Mouse (Mus musculus): ENCODE measurements around the gene Cdadc1.

The Cdadc1 gene

DNA sequence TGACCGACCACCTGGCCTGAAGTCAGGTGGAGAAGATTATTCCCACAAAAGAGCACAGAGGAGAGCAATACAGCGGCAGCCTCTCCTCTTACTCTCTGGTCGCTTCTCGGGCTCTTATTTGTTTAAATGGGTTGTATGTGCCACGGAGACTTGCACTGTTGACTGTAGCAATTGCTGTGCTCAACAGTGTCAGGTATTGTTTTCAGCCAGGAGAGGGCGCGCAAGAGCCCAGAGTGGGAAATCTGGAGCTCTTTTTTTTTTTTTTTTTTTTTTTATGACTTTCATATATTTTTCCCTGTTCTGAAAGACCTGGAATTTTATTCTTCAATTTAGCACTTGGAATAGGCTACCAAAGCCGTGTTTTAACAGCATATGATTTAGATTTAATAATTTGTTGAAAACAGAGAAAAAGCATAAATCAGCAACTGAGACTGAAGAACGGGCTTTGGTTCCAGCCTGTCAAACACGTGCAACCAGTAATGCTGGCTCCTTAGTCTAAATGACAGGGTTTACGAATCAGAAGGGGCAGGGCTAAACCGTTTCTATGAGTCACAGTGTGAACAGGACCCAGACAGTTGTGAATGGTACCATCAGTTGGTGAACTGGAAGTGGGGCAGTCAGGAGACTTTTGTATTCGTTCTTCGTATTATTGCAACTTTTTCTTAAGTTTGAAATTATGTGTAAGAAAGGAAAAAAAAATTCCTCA lies 15.3 kb upstream of the Cdadc1 start:
- DNase-seq, result peak; percentile 47

DNA sequence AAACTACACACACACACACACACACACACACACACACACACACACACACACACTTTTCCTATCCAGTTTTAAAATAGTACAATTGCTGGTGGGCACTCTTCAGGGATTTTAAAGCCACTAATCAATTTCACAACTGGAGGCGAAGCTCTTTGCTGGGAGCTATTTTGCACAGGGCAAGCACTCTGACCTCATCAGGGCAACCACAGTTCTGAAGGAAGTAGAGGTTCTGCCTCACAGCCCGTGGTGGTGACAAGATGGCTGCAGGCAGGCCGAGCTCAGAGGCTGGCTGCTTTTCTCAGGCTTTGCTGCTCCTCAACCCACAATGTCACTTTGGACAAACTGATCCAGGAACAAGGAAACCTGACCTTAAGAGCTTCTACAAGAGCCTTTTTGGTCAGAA lies 9.3 kb upstream of the Cdadc1 start:
- no peak for DNase-seq

DNA sequence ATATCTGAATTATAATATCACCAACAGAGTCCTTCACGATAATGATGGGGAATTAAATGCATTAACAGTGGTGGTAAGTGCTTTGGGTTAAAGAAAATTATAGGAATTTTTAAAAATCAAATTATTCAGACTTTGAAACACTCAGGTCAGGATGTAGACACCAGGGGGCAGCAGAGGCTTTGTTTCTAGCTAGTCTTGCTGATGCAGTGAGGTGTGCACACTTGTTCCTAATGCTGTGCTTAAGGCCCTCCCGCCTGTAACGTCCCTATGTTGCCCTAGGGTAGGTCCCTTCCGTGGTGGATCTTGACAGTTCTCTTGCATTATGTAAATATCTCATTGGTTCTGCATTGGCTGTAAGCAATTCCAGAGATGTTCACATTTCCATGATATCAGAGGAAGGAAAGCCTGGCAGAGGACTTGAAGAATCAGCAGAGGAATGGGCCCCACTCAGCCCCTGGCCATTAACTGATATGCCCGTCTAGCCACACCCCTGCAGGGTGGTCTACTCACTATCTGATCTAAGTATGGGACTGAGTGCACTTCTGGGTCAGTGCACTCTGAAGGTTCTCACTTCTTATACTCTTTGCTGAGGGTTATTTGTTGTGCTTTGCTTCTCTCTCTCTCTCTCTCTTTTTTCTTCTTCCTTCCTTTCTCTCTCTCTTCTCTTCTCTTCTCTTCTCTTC lies 8.1 kb upstream of the Cdadc1 start:
- peak; percentile 53 for DNase-seq

DNA sequence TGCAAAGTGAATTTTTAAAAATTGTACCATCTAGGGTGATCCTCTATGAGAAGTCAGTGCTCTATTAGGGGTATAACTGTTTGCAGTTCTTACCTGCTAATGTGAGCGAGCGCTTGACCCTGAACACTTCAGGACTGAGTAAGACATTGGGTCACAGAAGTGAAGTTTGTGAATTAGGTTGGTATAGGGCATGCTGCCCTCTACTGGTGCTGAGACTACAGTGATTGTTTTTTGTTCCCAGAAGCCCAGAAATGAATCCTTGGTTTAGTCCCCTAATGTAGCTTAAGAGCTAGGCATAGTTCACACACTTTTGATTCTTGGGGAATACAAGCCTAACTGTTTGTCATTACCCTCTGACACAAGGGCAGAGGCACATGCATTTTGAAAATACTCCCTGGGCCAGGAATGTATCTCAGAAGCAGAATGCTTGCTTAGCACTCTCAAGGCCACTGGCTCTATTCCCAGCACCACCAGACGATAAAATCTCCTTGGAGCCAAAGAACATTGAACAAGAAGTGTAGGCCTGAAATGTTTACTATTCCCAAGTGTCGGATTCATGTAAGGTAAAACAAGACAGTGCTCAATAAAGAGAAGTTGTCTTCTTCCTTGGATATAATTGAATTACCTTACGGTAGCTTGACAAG lies 6.4 kb upstream of the Cdadc1 start:
- DNase-seq, result no peak

DNA sequence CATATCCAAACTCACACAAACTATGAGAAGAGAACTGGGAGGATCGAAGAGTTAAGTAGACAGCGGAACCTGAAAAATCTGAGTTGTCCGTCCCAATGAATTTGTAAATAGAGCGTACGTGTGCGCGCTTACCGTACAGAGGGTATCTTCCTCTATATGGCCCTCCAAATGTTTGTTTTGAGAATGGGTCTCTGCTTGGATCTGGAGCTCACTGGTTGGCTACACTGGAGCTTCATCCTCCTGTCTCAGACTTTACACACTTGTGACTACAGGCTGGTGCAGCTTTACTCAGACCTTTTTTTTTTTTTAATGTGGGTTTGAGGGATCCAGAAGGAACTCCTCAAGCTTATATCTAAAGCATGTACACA lies 485 bp upstream of the Cdadc1 start:
- DNase-seq, result no peak

DNA sequence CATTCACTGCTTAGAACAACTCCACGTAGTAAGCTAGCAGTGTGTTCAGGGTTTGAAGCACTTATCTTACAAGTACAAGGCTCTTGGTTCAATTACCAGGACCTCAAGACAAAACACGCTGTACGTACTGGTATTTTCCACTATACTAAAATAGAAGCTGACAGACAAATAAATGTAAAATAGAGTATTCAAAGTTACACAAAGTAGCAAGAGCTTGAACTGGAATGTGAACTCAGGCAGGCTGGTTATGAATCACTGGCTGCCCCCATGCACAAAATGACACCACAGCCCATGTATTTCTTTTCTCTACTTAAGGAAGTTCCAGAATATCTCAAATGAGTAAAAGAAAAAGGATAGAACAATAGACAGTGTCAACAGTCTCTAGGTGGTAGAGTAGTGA lies 2.8 kb downstream of the Cdadc1 start:
- no peak for DNase-seq

DNA sequence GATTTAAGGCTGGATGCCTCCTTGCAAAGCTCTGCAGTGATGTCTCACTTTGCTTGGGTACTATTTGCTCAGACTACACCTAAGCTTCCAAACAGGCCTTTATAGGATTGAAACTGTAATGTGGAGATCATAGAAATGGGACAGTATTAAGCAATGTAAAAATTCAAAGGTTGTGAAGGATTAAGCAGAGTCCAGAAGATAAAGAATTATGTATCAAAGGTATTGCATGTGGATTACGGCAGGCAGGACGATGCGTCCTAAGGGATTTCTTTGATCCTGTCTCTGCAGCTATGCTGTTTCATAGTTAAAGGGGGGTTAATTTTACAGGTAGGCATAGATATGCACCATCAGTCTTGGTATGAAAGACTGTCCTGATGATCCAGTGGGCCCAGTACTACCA lies 5.2 kb downstream of the Cdadc1 start:
- DNase-seq, result no peak

DNA sequence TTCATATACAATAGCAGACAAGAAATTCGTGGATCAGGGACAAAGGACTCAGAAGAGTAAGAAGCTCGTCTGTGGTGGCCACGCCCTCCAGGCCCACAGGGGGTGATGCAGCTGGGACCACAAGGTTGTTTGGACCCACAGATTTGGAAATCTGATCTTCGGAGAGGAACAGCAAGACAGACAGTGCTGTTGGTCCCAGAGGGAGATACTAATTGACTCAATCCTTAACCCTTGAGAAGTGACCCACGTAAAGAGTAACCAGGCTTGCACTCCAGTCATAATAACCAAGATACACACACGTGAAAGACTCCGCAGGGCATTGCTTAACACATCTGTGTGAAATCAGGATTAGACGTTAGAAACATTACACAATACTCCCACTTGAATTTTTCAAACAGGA lies 5.9 kb downstream of the Cdadc1 start:
- DNase-seq, result no peak

DNA sequence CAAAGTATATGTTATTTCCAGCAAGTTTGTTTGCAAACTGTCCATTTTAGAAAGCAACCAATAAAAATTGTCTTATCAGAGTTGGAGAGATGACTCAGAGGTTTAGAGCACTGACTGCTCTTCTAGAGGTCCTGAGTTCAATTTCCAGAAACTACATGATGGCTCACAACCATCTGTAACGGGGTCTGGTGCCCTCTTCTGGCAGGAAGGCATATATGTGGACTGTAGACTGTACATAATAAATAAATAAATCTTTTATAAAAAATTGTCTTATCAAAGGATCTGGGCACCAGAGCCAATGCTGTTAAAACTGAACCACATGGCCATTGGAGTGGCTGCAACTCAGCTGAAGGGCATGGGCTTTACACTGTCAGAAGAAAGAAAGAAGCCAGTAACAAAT lies 7.1 kb downstream of the Cdadc1 start:
- DNase-seq, result no peak

DNA sequence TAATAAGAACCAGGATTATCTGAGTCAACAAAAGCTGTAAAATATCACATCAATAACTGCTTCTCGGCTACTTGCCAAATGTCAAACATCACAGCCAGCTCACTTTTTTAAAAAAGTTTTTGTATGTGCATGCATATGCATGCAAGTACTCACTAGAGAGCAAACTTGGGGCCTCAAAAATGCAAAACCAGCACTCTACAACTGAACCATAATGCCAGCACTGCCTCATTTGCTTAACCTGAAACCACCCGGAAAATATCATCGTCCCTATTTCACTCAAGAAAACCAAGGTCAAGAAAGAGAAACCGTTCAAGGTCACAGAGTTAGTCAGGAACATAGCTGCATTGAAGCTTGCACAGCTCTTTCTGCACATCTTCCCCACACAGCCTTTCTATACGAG lies 21.4 kb downstream of the Cdadc1 start:
- no peak for DNase-seq

DNA sequence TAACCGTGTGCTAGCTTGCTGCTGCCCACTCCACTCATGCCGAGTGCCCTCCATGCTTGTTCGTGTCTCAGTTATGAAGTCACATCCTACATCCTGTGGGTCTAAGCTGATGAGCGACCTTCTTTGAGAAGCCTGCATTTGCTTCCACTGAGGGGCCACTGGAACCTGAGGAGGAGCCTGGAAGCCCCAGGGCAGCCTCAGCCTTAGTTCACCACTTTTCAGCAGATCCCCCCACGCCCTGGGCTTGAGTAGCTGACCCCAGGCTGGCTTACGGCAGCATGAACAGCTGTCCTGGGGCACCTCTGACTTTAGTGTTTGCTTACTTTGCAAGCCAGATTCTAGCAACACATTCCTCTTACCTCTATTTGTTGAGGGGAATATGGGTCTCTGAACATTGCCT lies 31.0 kb downstream of the Cdadc1 start:
- no peak for DNase-seq

DNA sequence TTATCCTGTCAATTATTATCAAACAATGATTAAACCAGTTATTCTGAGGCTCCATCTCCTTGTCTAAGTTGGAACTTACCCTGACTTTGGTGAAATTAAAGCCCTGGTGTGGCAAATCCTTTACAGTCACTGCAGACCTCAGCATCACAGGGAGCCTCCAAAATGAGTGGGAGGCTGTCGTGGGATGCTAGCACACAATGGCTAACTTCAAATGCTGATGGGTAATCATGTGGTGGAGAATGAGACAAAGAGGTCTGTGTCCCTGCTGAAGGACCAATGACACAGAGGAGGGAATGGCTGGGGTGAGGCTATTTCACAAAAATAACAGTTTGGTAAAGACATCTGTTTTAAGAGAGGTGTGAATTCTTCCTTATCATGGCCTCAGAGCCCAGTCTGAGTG lies 39.9 kb downstream of the Cdadc1 start:
- no peak for DNase-seq

DNA sequence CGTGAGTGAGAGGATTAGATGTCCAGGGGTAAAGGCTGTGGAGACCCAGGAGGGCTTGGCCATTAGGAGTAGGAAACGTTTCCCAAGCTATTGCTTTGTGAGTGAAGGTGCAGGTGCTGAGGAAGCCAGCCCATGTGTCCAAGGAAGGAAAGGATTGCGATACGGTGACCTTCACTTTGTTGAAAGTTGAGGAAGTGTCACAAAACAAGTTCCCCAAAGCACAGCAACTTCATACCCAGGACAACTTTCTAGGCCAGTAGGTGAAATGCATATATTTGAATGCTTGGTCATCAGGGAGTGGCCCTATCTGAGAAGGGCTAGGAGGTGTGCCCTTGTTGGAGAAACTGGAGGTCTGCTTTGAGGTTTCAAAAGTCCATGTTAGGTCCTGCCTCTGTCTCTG lies 40.7 kb downstream of the Cdadc1 start:
- DNase-seq, result no peak

DNA sequence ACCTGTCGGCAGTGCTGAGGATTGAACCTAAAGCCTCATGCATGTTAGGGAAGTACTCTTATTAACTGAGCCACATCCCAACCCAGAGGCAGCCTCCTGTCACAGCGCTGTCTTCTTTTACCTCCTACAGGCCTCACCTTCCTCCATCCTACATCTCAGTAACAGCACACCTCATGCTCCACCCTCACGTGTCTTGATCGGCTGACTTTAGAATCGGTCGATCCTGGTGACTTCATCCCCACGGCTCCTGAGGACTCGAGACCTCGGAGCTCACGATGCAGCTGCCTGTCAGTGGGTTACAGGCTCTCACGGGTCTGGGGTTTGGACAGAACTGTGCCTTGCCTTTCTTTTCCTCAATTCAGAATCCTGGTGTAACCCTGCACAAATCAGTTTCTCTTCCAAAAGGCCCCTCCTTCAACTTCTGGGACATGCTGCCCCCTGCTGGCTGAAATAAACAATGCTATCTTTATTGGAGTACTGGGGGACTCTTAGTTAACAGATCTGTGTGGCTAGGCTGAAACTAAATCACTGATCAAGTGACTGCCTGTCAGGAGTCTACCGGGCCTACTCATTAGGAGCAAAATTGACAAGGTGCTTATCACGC lies 41.7 kb downstream of the Cdadc1 start:
- peak; percentile 85 for DNase-seq

DNA sequence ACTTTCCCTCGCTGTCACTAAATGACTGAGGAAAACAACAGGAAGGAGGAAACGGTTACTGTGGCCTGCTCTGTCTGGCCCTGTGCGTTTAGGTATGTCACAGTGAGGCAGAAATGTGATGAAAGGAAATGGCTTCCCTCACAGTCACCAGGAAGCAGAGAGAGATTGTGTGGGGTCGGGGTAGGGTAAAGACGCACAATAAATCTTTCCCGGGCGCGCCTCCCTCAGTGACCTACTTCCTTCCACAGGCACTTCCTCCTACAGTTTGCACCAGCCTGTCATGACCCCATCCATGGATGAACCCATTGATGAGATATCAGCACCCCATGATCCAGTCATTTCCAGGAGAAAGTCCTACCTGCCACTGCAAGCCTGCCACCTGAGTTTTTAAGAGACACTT lies 42.7 kb downstream of the Cdadc1 start:
- no peak for DNase-seq

DNA sequence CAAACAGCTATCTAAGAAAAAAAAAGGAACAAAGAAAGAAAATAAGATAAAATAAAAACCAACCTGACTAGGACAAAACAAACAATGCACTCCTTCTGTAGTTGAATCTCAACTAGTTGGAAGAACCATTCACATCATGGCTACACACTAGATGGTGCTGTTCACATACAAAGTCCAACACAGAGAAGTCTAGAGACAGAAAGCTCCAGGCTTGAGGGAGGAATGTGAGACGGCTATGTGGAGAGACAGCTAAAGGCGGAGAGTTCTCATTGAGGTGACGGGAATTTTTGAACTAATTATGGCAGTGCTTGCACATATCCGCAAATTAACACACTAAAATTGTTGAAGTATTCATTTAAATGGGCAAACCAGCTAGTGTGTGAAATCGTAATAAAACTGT lies 43.7 kb downstream of the Cdadc1 start:
- DNase-seq, result no peak

DNA sequence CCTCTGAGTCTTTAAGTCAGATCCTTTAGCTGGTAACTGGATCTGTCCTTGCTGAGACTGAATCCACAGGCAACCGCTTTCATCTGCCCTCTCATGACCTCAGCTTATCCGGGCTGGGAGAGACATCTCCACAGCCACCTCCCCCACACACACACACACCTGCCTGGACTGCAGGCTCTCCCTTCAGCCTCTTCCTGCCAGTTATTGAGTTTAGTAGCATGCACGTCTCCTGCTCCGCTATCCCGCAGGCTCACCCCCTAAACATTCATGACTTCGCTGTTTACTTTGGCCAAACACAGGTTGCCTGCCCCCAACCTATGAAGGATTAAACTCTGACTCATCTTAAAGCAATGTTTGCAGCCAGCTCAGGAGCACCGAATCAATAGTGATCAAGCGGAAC lies 45.8 kb downstream of the Cdadc1 start:
- no peak for DNase-seq

DNA sequence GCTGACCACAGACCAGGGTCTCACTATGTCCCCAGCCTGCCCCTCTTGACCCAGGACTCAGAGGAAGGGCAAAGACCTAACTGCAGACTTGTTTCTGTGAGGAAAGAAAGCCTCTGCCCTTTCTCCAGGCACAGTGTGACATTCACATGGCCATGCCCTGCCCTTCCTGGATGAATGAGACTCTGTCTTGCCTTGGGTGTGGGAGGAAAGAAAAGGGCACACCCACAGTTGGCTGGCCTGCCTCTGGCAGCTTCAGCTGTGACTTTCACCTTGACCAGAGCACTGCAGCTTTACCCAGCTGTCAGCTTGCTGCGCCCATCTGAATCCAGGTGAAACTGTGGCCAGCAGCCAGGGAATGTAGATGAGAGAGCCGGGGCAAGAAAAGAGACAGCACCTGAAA lies 46.9 kb downstream of the Cdadc1 start:
- DNase-seq, result no peak

DNA sequence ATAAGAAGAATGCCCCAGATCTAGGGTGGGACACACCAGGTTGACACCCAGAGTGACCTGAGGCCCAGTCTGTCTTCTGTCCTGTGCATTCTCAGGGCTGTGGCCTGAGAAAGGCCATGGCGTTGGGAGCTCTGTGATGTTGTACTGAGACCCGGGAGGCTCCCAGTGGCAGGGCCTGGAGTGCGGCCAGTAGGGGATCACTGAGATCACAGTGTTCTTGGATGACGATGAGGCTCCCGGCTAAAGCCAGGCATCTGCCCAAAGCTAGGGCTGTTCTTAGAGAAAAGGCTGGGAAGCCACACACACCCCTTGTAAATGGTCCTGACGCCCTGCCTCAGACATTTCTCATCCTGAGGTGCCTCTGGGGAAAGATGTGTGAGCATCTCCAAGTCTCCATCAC lies 48.7 kb downstream of the Cdadc1 start:
- DNase-seq, result peak; percentile 53

DNA sequence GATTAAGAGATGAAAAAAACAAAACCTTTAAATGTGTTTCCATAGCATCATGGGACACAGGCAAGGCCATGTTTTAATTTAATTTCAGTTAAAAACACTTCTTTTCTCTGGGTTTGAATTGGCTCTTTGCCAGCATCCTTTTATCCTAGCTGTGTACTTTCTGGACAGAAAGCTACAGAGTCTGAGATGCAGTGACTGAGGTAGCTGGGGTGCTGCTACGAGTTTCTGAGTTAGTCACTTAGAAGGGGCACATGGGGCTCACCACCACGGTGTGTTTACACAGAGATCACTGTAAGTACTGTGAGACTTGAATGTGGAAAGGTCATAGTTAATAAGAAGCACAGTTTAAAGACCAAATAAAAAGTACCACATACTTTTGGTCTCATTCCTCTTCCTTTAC lies 49.2 kb downstream of the Cdadc1 start:
- DNase-seq, result no peak

DNA sequence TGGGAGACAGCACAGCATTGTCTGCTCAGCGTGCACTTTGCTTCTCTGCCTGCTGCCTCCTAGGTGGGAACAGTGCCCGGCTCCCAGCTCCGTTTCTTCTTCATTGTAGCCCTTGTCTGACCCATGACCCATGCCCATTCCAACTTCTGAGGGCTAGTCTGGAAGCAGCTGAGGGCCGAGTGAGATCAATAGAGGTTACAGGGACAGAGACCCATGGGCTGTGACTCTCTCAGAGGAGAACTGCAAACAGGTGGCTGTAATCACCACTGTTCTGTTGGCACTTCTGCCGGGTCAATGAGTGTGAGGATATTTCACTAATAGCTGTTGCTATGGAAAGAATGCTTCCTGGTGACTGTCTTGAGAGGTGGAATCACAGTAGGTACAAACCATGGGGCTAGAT lies 50.2 kb downstream of the Cdadc1 start:
- no peak for DNase-seq

DNA sequence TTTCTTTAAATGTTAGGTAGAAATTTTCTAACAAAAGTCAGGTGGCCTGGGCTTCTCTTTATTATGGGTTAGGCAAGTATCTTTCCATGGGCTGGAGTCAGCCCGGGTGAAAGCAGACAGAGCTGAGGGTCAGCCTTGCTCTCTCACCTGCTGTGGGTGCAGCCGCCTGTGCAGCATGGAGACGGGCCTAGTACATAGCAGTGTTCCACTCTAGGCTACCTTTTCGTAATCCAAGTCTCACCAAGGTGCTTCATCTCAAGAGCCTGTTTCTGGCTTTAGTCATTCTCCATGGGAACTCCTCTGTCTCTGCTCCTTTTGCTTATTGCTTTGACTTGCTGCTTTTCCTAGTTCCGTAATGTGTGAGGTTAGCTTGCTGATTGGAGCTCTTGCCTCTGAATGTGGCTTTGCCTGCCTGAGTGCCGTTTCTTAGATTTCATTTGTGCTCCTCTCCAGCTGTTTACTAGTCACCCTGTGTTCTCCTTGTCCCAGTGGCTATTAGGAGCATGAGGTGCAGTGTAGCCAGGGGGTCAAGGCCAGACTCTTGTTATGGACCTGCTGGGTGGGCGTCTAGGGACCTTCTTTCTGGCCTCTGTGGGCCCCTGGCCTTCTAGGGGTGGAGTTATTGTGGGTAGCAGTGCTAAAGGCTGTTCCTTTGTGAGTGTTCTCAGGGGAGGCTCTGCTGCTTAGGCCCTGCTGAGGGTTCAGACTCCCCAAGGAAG lies 51.4 kb downstream of the Cdadc1 start:
- no peak for DNase-seq

DNA sequence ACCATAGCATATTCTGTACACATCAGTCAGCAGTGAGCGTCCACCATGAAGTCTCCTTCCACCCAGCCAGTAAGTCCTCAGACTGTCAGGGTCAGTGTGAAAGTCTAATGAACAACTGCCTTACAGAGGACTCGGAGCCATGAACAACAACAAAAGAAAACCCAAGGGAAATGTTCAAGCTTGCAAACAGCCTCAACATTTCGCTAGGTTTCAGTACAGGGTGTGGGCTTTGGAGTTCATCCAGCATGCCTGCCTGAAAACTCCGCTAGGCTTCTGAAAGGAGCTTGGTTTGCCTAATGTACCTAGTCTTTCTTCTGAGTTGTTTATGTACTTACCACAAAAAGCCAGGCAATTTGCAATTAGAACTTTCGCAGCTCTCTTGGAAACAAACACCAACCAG lies 53.8 kb downstream of the Cdadc1 start:
- no peak for DNase-seq
